Mouse (Mus musculus) limb, embryonic 11.5 days (tissue): ENCODE data around the gene Zfp319. TPM values are rescaled to one million over a fixed set of nuclear protein-coding genes. Genes with fewer than 3 reads are reported as not detected.

Experiments
- polyA plus RNA-seq: library from polyadenylated mRNA; unstranded; fragments of >200 nt; fragmentation: Nextera tagmentation; extraction: Ambion mirVana; gene quantifications from 2 replicates; pipeline ENCODE4 v1.2.1, GENCODE M21; 2014

Gene Zfp319
- polyA plus RNA-seq, 1 experiment from 2014 or later, result 7.7 TPM

Other genes with a start within 250 kb of the Zfp319 start
- gene Kifc3, start 129.1 kb downstream of the Zfp319 start, polyA plus RNA-seq, result 7.3 and 10.1 TPM in 2 replicates
- gene Cngb1, start 25.4 kb downstream of the Zfp319 start, polyA plus RNA-seq, result not detected in 2 replicates
- gene Tepp, start 21.4 kb downstream of the Zfp319 start, polyA plus RNA-seq, result 0.27 TPM in 1 of 2 replicates, not detected in the other
- 37.0 and 43.0 TPM in 2 replicates for gene Usb1, start 334 bp upstream of the Zfp319 start, polyA plus RNA-seq
- 9.6 and 11.0 TPM in 2 replicates for gene Mmp15, start 20.3 kb upstream of the Zfp319 start, polyA plus RNA-seq
- 142 and 143 TPM in 2 replicates for gene Cfap20, start 102.9 kb upstream of the Zfp319 start, polyA plus RNA-seq
- 17.5 and 19.4 TPM in 2 replicates for gene Csnk2a2, start 158.1 kb upstream of the Zfp319 start, polyA plus RNA-seq
- gene Ccdc113, start 202.1 kb upstream of the Zfp319 start, polyA plus RNA-seq, result not detected in 2 replicates
- gene Prss54, start 244.4 kb upstream of the Zfp319 start, polyA plus RNA-seq, result not detected in 2 replicates